Mouse (Mus musculus) ES-E14 (cell line): ENCODE results near the gene Resp18.

Experiments
- CHD2 ChIP-seq: IDR thresholded peaks from 2 replicates; pipeline ENCODE4 v1.6.1; 2014; ENCODE audit warnings: mild to moderate bottlenecking, low read depth, low read length, inconsistent platforms
- HCFC1 ChIP-seq: IDR thresholded peaks from 2 replicates; pipeline ENCODE4 v1.6.1; 2012; ENCODE audit warnings: low read length, inconsistent platforms, borderline replicate concordance; ENCODE audit not compliant: insufficient read depth
- MAFK ChIP-seq: IDR thresholded peaks from 2 replicates; pipeline ENCODE4 v1.6.1; 2014; ENCODE audit warnings: mild to moderate bottlenecking, low read depth, low read length, inconsistent platforms; ENCODE audit not compliant: insufficient read depth

DNA sequence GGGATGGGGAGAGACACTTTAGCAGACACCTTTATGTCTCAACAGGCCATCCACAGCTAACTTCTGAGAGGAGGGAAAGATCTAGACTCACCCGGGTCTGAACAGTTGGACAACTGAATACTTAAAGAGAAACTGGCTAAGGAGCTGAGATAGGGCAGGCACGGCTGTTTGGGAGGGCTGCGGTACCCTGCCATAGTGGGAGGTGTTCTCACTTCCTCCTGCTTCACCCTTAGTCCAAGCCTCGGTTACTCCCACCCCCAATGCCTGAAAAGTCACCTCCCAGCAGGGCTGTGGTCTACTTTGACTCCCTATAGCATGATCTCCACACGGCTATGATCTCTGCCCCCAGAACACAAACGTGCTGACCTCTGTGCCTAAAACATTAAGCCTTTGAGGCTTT is 54.7 kb downstream of the Resp18 start:
- TF ChIP-seq CHD2 (no peak), HCFC1 (no peak), MAFK (no peak)
